Mouse (Mus musculus) cerebellum, adult 18-20 months (tissue): ENCODE results near the gene Rufy1.

Experiments used
- DNase-seq, 2 experiments: peaks; one replicate each; pipeline ENCODE4 v3.0.0; 2021

The Rufy1 gene

DNA sequence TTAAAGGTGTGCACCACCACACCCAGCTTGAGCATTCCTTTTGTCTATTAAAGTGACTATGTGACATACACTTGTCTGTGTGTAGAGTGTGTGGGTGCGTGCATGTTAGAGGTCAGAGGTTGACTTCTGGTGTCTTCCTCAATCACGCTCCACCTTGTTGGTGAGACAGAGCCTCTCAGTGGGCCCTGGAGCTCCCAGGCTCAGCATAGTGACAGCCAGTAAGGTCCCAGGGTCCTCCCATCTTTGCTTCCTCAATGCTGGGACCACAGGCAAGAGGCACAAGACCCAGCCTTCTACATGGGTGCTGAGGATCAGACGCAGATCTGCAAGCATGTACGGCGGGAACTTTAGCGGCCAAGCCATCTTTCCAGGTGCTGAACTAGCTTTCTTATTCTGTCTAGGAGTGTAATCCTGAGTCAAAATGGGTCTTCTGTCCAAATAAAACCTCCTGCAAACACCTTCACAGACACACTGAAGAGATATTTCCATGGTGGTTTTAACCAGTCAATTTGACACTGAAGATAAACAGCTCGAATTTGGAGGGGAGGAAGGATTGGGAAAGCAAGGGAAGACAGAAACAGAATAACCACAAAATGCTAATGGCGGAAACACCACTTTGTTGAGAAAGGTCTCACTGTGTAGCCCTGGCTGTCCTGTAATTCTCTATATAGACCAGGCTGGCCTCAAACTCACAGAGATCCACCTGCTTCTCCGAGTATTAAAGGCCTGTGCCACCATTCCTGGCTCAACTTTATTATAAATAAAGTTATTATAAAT, 84.5 kb downstream of the Rufy1 start:
- no peak for DNase-seq

DNA sequence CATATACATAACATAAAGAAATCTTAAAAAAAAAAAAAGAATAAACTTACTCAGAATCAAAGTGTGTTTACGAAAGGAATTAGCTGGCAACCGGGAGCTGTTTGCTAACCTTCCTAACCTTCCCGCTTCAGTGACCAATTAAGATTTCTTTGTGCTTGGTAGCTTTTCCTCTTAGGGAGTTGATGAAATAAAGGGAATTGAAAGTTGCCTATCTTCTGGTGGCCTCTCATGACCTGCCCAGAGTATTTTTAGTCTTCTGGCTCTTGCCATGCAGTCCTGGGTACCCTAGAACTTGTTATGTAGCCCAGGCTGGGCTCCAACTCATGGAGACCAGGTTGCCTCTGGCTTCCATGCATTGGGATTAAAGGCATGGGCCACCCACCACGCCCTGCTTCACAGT, 85.4 kb downstream of the Rufy1 start:
- DNase-seq = no peak
